Mouse (Mus musculus): ENCODE results near the gene Prrt4.

- TF ChIP-seq POLR2A (IDR thresholded peaks at IDR 0.05; ENCODE audit: low read depth, low read length): no peak
- no peak for TF ChIP-seq CTCF (IDR thresholded peaks at IDR 0.05; ENCODE audit: extremely low read depth, insufficient read depth, insufficient read length, insufficient replicate concordance)
Measured at GRCm38 (mm10) chr6:29177901-29178879, 1.2 kb downstream of the Prrt4 start.
